Mouse (Mus musculus) forebrain, embryonic 13.5 days (tissue): ENCODE results near the gene Npas2. TPM values are rescaled to one million over a fixed set of nuclear protein-coding genes. Genes with fewer than 3 reads are reported as not detected.

ENCODE experiments used
- ATAC-seq: fragments of 200-750 bp; cut with Nextera tagmentation; 2 replicates; pipeline ENCODE4 v1.8.0; 2017
- H3K27ac ChIP-seq: fragments of 300-500 bp; sonication (generic); 2 replicates; pipeline ENCODE4 v1.5.1; 2015; ENCODE audit warnings: inconsistent platforms, mild to moderate bottlenecking, moderate library complexity
- H3K27me3 ChIP-seq: fragments of 300-500 bp; sonication (generic); 2 replicates; pipeline ENCODE4 v1.6.1; 2015; ENCODE audit warnings: mild to moderate bottlenecking, inconsistent platforms
- H3K36me3 ChIP-seq: fragments of 300-500 bp; sonication (generic); 2 replicates; pipeline ENCODE4 v1.6.1; 2015; ENCODE audit warnings: mild to moderate bottlenecking, inconsistent platforms; ENCODE audit not compliant: poor library complexity, severe bottlenecking
- H3K4me1 ChIP-seq: fragments of 300-500 bp; sonication (generic); 2 replicates; pipeline ENCODE4 v1.6.1; 2015; ENCODE audit warnings: inconsistent platforms
- H3K4me2 ChIP-seq: fragments of 300-500 bp; sonication (generic); 2 replicates; pipeline ENCODE4 v1.6.1; 2015; ENCODE audit warnings: inconsistent platforms, mild to moderate bottlenecking, moderate library complexity
- H3K4me3 ChIP-seq: fragments of 300-500 bp; sonication (generic); 2 replicates; pipeline ENCODE4 v1.5.1; 2015; ENCODE audit warnings: mild to moderate bottlenecking, inconsistent platforms
- H3K9ac ChIP-seq: fragments of 300-500 bp; sonication (generic); 2 replicates; pipeline ENCODE4 v1.6.1; 2015; ENCODE audit warnings: mild to moderate bottlenecking, inconsistent platforms
- H3K9me3 ChIP-seq: fragments of 300-500 bp; sonication (generic); replicated peaks from 2 replicates; pipeline ENCODE4 v1.6.1; 2016; ENCODE audit warnings: inconsistent platforms
- WGBS: fragments of 180-500 bp; shearing (Covaris S2); methylation state at CpG from one replicate; pipeline ENCODE4 v1.1.7; 2015; 5-methylcytosine and 5-hydroxymethylcytosine counted together
- polyA plus RNA-seq: library from polyadenylated mRNA; unstranded; fragments of >200 nt; fragmentation: Nextera tagmentation; extraction: Ambion mirVana; gene quantifications from 2 replicates; pipeline ENCODE4 v1.2.1, GENCODE M21; 2015

The Npas2 gene
- polyA plus RNA-seq, 1 experiment from 2014 or later: 0.15 TPM

- ATAC-seq: no peak
- Histone ChIP-seq H3K4me3 (no peak overlapping the region), H3K27me3 (no peaks in the 10 kb centered on the region), H3K36me3 (no peaks in the 10 kb centered on the region), H3K9ac (no peak overlapping the region), H3K4me2 (no peak overlapping the region), H3K27ac (no peak overlapping the region), H3K4me1 (0 out of 2 replicates have a peak, but pooled peaks cover 2% of the 10 kb centered on the region), H3K9me3 (no peaks in the 10 kb centered on the region)
- 94% methylated on average over 11 of the region's 11 CpGs for WGBS
Measured at GRCm38 (mm10) chr1:39389338-39389737, 195.8 kb downstream of the Npas2 start.

- Histone ChIP-seq H3K9ac (no peak overlapping the region), H3K27ac (no peak overlapping the region), H3K4me1 (0 out of 2 replicates have a peak, but pooled peaks cover 2% of the 10 kb centered on the region), H3K27me3 (no peaks in the 10 kb centered on the region), H3K4me2 (no peak overlapping the region), H3K36me3 (no peaks in the 10 kb centered on the region), H3K9me3 (no peaks in the 10 kb centered on the region), H3K4me3 (no peak overlapping the region)
- WGBS: 83% methylated on average over 6 of the region's 6 CpGs
- 0 out of 2 replicates have a peak, but pooled peaks have one; percentile 17 for ATAC-seq
Measured at GRCm38 (mm10) chr1:39391652-39392051, 198.1 kb downstream of the Npas2 start.

- H3K9me3 ChIP-seq: no peaks in the 10 kb centered on the region
- H3K36me3 ChIP-seq: no peaks in the 10 kb centered on the region
- H3K4me2 ChIP-seq: no peak overlapping the region
- H3K4me3 ChIP-seq: no peak overlapping the region
- H3K9ac ChIP-seq: no peak overlapping the region
- peak; percentile 48; the same call in 1 of the 2 replicates for ATAC-seq
- WGBS: 61% methylated on average over 3 of the region's 3 CpGs
- 0 out of 2 replicates have a peak, but pooled peaks cover 2% of the 10 kb centered on the region for H3K4me1 ChIP-seq
- no peak overlapping the region for H3K27ac ChIP-seq
- no peaks in the 10 kb centered on the region for H3K27me3 ChIP-seq
Measured at GRCm38 (mm10) chr1:39392189-39392588, 198.7 kb downstream of the Npas2 start.

GRCm38 (mm10) chr1:39393217-39393867 lies 199.8 kb downstream of the Npas2 start:
- Histone ChIP-seq H3K4me2 (no peak overlapping the region), H3K27ac (no peak overlapping the region), H3K27me3 (no peaks in the 10 kb centered on the region), H3K9ac (no peak overlapping the region), H3K4me1 (0 out of 2 replicates have a peak, but pooled peaks cover 2% of the 10 kb centered on the region), H3K36me3 (no peaks in the 10 kb centered on the region), H3K4me3 (no peak overlapping the region), H3K9me3 (no peaks in the 10 kb centered on the region)
- no peak for ATAC-seq
- WGBS: 90% methylated on average over 8 of the region's 8 CpGs

- H3K4me2 ChIP-seq: no peak overlapping the region
- WGBS: 79% methylated on average over 10 of the region's 10 CpGs
- H3K27me3 ChIP-seq: no peaks in the 10 kb centered on the region
- no peak overlapping the region for H3K27ac ChIP-seq
- no peak overlapping the region for H3K9ac ChIP-seq
- ATAC-seq: no peak
- no peaks in the 10 kb centered on the region for H3K9me3 ChIP-seq
- no peak overlapping the region for H3K4me3 ChIP-seq
- H3K4me1 ChIP-seq: 0 out of 2 replicates have a peak, but pooled peaks cover 2% of the 10 kb centered on the region
- no peaks in the 10 kb centered on the region for H3K36me3 ChIP-seq
Measured at GRCm38 (mm10) chr1:39394096-39394495, 200.6 kb downstream of the Npas2 start.

GRCm38 (mm10) chr1:39394650-39395049 lies 201.1 kb downstream of the Npas2 start:
- Histone ChIP-seq H3K27me3 (no peaks in the 10 kb centered on the region), H3K27ac (no peak overlapping the region), H3K36me3 (no peaks in the 10 kb centered on the region), H3K4me3 (no peak overlapping the region), H3K9me3 (no peaks in the 10 kb centered on the region), H3K4me2 (no peak overlapping the region), H3K4me1 (0 out of 2 replicates have a peak, but pooled peaks cover 2% of the 10 kb centered on the region), H3K9ac (no peak overlapping the region)
- 91% methylated on average over 3 of the region's 3 CpGs for WGBS
- no peak for ATAC-seq

GRCm38 (mm10) chr1:39396347-39396746 lies 202.8 kb downstream of the Npas2 start:
- Histone ChIP-seq H3K27me3 (no peaks in the 10 kb centered on the region), H3K36me3 (no peaks in the 10 kb centered on the region), H3K4me2 (no peak overlapping the region), H3K9me3 (no peaks in the 10 kb centered on the region), H3K4me3 (no peak overlapping the region), H3K9ac (no peak overlapping the region), H3K27ac (no peak overlapping the region), H3K4me1 (no peaks in the 10 kb centered on the region)
- 88% methylated on average over 4 of the region's 4 CpGs for WGBS
- no peak for ATAC-seq

- Histone ChIP-seq H3K27me3 (no peaks in the 10 kb centered on the region), H3K9me3 (no peaks in the 10 kb centered on the region), H3K4me1 (no peaks in the 10 kb centered on the region), H3K4me2 (no peak overlapping the region), H3K4me3 (no peak overlapping the region), H3K27ac (no peak overlapping the region), H3K36me3 (0 out of 2 replicates have a peak, but pooled peaks cover 4% of the 10 kb centered on the region), H3K9ac (no peak overlapping the region)
- ATAC-seq: no peak
- 93% methylated on average over 6 of the region's 6 CpGs for WGBS
Measured at GRCm38 (mm10) chr1:39398284-39398683, 204.8 kb downstream of the Npas2 start.

GRCm38 (mm10) chr1:39399228-39399627 lies 205.7 kb downstream of the Npas2 start:
- Histone ChIP-seq H3K9ac (no peak overlapping the region), H3K4me1 (no peaks in the 10 kb centered on the region), H3K36me3 (0 out of 2 replicates have a peak, but pooled peaks cover 4% of the 10 kb centered on the region), H3K27ac (no peak overlapping the region), H3K27me3 (no peaks in the 10 kb centered on the region), H3K4me3 (no peak overlapping the region), H3K4me2 (no peak overlapping the region), H3K9me3 (no peaks in the 10 kb centered on the region)
- ATAC-seq: no peak
- WGBS: 90% methylated on average over 4 of the region's 4 CpGs

GRCm38 (mm10) chr1:39400173-39400572 lies 206.6 kb downstream of the Npas2 start:
- H3K4me2 ChIP-seq: no peak overlapping the region
- H3K36me3 ChIP-seq: 0 out of 2 replicates have a peak, but pooled peaks cover 4% of the 10 kb centered on the region
- WGBS: 91% methylated on average over 3 of the region's 3 CpGs
- no peak overlapping the region for H3K4me3 ChIP-seq
- H3K9ac ChIP-seq: no peak overlapping the region
- no peaks in the 10 kb centered on the region for H3K9me3 ChIP-seq
- H3K4me1 ChIP-seq: no peaks in the 10 kb centered on the region
- no peaks in the 10 kb centered on the region for H3K27me3 ChIP-seq
- ATAC-seq: no peak
- no peak overlapping the region for H3K27ac ChIP-seq

GRCm38 (mm10) chr1:39407108-39407507 lies 213.6 kb downstream of the Npas2 start:
- Histone ChIP-seq H3K36me3 (0 out of 2 replicates have a peak, but pooled peaks cover 4% of the 10 kb centered on the region), H3K9ac (no peak overlapping the region)
- 83% methylated on average over 4 of the region's 4 CpGs for WGBS

GRCm38 (mm10) chr1:39408123-39408522 lies 214.6 kb downstream of the Npas2 start:
- Histone ChIP-seq H3K9me3 (no peaks in the 10 kb centered on the region), H3K27ac (no peak overlapping the region), H3K4me3 (no peak overlapping the region), H3K27me3 (no peaks in the 10 kb centered on the region), H3K4me2 (no peak overlapping the region), H3K4me1 (no peaks in the 10 kb centered on the region), H3K9ac (no peak overlapping the region), H3K36me3 (no peaks in the 10 kb centered on the region)
- 91% methylated on average over 6 of the region's 6 CpGs for WGBS
- ATAC-seq: no peak

More at GRCm38 (mm10) chr1:39407108-39407507, 213.6 kb downstream of the Npas2 start:
- no peak for ATAC-seq
- H3K4me2 ChIP-seq: no peak overlapping the region
- H3K4me3 ChIP-seq: no peak overlapping the region
- H3K27me3 ChIP-seq: no peaks in the 10 kb centered on the region
- no peaks in the 10 kb centered on the region for H3K9me3 ChIP-seq
- no peaks in the 10 kb centered on the region for H3K4me1 ChIP-seq
- H3K27ac ChIP-seq: no peak overlapping the region
